Mouse (Mus musculus) lung, postnatal 14 days (tissue): ENCODE results near the gene Zswim8.

Experiments
- DNase-seq: peaks from one replicate; pipeline ENCODE4 v3.0.0; 2021

The Zswim8 gene

DNA sequence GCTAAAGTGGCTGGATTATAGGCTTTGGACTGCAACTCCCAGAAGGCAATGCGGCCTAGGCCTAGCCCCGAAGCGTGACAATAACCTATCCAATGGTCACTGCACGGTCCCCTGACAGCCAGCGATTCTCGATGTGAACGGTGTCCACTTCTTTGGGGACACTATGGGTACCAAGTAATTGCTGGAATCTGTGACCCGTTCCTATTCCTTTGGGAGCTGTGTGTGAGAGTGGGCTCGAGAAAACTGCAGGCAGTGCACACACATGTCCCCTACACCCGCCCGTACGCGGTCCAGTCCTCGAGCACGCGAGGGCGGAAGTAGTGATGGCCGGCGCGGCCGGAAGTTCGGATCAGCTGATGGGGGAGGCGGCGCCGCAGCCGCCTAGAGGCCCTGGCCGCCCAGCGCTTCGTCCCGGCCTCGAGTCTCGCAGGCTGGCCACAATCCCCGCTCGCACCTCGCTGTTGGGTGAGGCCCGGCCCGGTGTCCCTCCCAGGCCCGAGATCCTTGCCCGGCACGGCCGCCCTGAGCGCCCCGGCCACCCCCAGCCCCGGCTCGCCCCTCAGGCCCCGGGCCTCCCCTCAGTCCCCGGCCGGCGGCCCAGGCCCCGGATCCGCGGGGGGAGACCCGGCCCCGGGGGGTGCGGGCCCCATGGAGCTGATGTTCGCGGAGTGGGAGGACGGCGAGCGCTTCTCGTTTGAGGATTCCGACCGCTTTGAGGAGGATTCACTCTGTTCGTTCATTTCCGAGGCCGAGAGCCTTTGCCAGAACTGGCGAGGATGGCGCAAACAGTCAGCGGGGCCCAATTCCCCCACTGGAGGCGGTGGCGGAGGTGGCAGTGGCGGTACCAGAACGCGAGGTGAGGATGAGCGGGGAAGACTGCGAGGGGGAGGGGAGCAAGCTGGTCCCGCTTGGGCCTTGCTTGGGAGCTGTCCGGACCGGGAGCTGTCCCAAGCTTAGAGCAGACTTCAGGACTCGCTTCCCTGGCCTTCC is at the start of gene Zswim8:
Gene Zswim8 (plus strand): TSS at position 352 of the 990 bp plus-strand sequence.
- peak; percentile 90 for DNase-seq

DNA sequence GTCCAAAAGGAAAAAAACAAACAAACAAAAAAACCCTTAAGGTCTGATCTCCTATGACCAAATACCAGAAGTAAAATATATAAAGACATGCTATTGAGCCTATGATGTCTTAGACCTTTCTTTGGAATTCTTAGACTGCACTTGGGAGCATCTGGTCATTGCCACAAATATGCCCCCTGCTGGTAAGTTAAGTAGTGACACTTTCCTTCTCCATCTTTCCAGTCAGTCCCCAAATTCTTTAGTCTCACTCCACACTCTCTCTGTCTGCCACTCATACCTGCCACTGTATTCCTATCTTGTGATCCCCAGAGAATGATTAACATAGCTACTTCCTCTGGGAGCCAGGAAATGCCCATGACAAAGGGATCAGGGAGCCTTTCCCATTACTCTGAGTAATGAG is 49.0 kb upstream of the Zswim8 start:
- DNase-seq = peak; percentile 67

- DNase-seq = no peak
Observed at GRCm38 (mm10) chr14:20658902-20659301, 48.5 kb upstream of the Zswim8 start.

DNA sequence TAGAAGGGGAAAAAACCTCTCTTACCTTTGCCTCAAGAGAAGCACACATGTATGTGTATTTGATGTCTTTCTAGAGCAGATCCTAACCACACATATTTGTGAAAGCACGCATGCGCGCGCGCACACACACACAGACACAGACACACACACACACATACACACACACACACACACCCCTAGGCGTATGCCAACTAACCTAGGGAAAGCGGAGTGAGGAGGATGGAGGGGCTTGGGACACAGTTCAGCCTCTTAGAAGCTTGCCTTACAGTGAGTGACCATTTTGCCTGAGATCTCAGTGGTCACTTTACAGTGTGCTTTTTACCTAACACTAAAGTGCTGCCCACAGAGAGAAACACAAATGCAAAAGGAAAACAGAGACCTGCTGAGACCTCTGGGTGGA is 47.7 kb upstream of the Zswim8 start:
- no peak for DNase-seq

GRCm38 (mm10) chr14:20660827-20661660 is 46.3 kb upstream of the Zswim8 start:
- DNase-seq = peak; percentile 97

DNA sequence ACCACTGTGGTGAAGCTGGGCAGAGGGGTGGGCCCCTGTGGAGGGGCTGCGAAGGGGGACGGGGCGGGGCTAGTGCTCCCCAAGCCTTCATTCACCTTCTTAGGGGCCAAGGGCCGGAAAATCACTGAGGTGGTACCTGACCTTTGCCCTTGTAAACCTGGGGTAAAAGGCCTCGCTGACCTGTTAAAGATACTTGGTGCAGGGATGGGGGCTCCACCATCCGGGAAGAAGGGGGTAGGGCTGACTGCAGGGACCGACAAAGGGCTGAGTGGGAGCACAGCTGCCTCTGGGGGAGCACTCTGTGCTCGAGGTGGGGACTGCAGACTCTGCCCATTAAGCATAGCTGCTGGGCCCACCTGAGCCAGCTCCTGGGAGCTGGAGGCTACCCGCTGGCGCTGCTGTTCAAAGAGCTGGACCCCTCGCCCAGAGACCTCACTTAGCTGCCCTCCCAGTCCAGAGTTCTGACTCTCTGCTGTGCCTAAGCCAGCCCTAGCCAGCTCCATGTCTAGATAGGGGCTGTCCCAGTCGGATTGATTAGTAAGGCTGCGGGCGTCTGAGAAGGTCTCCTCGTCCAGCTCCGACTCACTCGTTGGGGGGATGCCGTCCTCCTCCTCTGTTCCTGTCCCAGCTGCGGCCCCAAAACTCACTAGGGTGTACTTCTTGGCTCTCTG is 45.6 kb upstream of the Zswim8 start:
- no peak for DNase-seq

- no peak for DNase-seq
Observed at GRCm38 (mm10) chr14:20662740-20663139, 44.6 kb upstream of the Zswim8 start.

DNA sequence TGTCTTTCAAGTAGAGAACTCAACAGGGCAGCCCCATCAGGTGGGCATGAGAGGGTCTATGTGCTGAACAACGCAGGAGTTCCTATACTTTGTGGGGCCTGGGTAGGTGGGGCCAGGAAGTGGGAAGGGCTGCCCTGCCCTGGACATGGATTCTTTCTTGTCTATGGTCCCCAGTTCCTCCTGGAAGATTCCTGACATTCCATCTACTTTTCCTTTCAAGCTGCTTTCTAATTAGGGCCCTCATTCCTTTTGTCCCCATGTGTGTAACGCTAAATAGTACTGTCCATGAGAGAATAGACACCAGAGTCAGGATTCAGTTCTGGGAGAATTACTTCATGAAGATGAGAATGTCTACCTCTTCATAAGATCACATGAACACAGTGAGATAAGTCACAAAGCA is 43.8 kb upstream of the Zswim8 start:
- DNase-seq = no peak

- no peak for DNase-seq
Observed at GRCm38 (mm10) chr14:20664436-20664835, 42.9 kb upstream of the Zswim8 start.

GRCm38 (mm10) chr14:20667469-20667868 is 39.9 kb upstream of the Zswim8 start:
- DNase-seq = no peak

GRCm38 (mm10) chr14:20668154-20668810 is 39.1 kb upstream of the Zswim8 start, which contains the start of gene Synpo2l:
Gene Synpo2l, minus strand, starts transcription at chr14:20668354.
- DNase-seq = no peak

- DNase-seq = peak; percentile 38
Observed at GRCm38 (mm10) chr14:20672990-20673389, 34.4 kb upstream of the Zswim8 start.

GRCm38 (mm10) chr14:20673735-20674063 is 33.7 kb upstream of the Zswim8 start:
- DNase-seq = no peak

- DNase-seq = peak; percentile 99
Observed at GRCm38 (mm10) chr14:20674064-20674833, 33.1 kb upstream of the Zswim8 start, which contains the start of gene Sec24c. Gene Sec24c, plus strand, starts transcription at chr14:20674308.

DNA sequence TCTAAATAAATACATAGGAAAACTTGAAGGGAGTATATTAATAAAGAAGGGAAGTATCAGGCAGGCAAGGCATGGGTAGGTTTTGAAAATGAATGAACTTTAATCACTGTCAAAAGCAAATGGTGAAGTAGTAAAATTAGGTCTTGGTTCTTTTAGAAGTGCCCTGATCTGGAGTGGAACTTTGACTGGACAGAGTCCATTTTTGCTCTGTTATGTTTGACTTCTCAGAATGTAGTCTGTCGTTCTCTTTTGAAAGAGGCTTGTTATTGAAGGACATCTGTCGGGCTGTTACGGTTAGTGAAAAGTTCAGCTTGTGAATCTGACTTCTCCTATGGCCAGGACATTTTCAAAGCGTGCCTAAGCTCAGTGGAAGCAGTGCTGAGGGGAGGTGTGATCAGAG is 29.4 kb upstream of the Zswim8 start:
- DNase-seq = no peak

DNA sequence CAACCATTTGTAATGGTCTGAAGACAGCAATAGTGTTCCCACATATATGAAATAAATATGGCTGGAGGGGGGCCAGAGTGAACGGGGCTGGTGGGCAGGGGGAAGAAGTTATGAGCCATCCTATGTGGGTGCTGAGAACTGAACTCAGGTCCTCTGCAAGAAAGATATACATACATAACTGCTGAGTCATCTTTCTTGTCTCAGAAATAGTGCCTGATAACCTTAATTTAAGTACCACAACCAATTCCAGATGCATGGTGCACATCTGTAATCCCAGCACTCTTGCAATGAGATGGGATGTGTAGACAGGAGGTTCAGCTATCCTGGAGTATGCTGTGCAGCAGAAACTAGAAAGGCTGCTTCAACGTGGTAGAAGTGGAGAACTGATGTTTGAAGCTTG is 25.6 kb upstream of the Zswim8 start:
- no peak for DNase-seq

- DNase-seq = peak; percentile 17
Observed at GRCm38 (mm10) chr14:20682498-20682897, 24.9 kb upstream of the Zswim8 start.

DNA sequence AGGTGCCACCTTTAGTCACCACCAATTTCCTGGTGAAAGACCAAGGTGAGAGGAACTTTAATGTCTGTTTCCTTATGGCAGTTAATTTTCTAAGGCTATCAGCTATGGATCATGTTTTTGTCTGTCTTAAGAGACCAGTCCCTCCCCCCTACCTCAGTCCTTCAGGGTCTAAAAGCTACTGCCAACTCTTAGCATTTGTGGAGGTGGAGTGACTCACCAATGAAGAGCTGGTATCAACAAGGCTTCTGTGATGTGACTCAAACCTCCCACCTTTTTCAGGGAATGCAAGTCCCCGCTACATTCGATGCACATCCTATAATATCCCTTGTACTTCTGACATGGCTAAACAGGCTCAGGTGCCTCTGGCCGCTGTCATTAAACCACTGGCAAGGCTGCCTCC is 20.8 kb upstream of the Zswim8 start:
- DNase-seq = no peak

DNA sequence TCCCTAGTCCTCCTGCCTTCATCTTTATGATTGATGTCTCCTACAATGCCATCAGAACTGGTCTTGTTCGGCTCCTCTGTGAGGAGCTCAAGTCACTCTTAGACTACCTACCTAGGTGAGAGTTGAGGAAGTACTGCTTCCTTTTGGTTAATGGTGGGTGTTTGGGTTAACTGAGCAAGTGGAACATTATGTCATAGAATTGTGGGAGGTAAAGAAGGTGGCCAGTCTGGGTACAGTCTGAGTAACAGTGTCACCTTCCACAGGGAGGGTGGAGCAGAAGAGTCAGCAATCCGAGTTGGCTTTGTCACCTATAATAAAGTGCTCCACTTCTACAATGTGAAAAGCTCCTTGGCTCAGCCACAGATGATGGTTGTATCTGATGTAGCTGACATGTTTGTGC is 18.3 kb upstream of the Zswim8 start:
- DNase-seq = no peak

- no peak for DNase-seq
Observed at GRCm38 (mm10) chr14:20691772-20692171, 15.6 kb upstream of the Zswim8 start.

DNA sequence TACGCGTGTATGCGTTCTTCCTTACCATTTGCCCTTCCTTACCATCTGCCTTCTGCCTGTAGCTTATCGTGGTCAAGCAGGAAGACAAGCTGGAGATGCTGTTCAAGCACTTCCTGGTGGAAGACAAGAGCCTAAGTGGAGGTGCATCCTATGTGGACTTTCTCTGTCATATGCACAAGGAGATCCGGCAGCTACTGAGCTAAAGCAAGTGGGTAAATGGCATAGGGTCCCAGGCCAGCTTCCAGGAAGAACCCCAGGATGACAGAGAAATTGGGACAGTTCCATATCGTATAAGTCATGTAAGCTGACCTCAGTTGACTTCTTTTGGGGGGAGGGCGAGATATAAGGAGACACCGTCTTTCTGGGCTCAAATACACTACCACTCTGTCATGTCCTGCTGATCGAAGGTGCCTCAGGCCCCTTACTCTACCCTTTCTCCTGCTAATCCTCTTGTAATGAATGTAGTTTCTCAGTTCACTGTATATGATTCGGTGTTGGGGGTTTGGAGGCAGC is 13.7 kb upstream of the Zswim8 start:
- DNase-seq = no peak
